Mouse (Mus musculus) R1 (cell line): ENCODE data around the gene Adra2b.

Experiments used
- DNase-seq: peaks from one replicate; pipeline ENCODE4 v3.0.0-alpha.2; 2018; ENCODE audit warnings: low read depth, low spot score

Gene Adra2b

DNA sequence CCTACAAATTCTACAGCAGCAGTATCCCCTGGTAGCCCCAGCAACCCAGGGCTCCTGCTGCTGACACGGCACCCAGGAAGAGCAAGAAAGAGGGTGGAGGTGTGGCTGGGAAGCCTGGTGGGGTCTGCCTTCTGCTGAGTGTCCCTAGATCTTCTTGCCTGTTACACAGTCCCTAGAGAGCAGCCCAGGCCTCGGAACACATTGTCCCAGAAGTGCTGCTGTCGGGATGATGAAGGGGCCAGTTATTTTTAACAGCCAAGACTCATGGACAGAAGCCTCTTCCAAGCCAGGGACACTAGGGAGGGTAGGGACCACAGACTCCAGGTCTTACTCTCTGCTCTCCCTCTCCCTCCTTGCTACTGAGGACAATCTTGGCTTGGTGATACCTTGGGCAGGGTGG is 16.2 kb downstream of the Adra2b start:
- no peak for DNase-seq

DNA sequence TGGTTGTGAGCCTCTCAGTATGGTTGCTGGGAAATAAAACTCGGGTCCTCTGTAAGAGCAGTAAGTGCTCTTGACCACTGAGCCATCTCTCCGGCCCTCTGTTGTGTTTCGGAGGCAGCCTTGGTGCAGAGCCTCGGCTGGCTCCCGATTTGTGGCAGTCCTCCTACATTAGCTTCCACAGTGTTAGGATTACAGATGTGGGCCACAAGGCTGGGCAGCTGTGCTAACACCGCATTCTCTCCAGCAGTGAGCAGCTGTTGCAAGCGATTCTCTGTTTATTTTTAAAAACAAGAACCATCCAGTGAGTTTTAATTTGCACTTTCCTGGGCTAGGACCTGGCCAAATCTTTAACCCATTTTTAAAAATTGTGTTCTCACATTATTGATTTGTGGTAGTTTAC is 20.9 kb downstream of the Adra2b start:
- no peak for DNase-seq

- no peak for DNase-seq
These were observed 24.5 kb downstream of the Adra2b start for GRCm38 (mm10) chr2:127387521-127387920.

DNA sequence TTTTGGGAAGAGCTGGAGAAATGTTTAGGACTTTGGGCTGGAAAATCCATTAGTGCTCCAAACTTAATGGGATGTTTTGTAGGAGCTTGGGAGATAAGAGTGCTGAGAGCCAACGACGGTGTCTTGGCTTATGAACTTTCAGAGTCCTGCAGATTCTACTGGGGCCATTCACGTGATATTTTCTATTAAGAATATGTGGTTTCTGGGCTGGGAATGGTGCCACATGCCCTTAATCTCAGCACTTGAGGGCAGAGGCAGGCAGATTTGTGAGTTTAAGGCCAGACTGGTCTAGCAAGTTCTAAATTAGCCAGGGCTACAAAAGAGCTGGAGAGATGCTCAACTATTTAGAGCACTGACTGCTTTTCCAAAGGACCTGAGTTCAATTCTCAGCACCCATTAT is 27.3 kb downstream of the Adra2b start:
- DNase-seq, result no peak

- no peak for DNase-seq
These were observed 27.8 kb downstream of the Adra2b start for GRCm38 (mm10) chr2:127390846-127391245.

DNA sequence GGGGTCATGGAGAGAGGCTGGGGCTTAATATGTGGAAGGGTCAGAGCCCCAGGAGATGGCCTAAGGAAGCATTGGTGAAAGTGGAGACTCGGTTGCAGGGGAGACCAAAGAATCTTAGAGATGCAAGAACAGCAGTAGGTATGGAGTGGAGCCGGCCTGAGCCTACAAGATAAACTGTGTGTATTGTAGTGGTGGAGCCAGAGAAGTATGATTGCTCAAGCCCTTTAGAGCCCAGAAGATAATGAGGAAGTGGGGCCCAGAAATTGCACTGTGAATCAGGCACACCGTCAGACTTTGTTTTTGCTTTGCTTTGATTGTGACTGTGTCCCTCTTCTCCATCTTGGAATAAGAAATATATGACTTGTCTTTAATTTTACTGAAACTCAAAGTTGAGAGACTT is 28.3 kb downstream of the Adra2b start:
- no peak for DNase-seq

- no peak for DNase-seq
These were observed 31.7 kb downstream of the Adra2b start for GRCm38 (mm10) chr2:127394606-127395161.

- DNase-seq, result no peak
These were observed 35.7 kb downstream of the Adra2b start for GRCm38 (mm10) chr2:127398738-127399137.

- no peak for DNase-seq
These were observed 48.1 kb downstream of the Adra2b start for GRCm38 (mm10) chr2:127411126-127411525.

DNA sequence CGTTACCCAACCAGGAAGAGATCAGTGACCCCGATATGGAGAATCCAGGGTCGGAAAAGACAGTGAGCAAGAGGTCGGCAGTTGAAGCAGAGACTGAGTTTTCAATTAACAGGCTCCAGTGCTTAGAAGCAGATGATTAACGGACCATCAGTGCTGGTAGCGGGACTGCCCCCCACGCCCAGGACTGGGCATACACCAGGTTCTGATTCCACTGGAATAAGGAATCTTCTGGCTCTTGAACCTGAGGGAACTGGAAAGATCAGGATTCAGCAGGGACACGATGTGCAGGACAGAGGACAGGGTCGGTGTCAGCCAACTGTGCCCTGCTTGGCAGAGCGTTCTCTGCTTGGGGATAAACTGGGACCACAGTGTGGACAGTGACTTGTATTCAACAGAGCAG is 52.8 kb downstream of the Adra2b start:
- no peak for DNase-seq

GRCm38 (mm10) chr2:127416706-127417105 is 53.7 kb downstream of the Adra2b start:
- no peak for DNase-seq
